Mouse (Mus musculus) yolk sac, embryonic 10.5 days (tissue): ENCODE results near the gene Col20a1.

Experiments
- DNase-seq: peaks from one replicate; pipeline ENCODE4 v3.0.0-alpha.2; 2017; ENCODE audit warnings: low spot score

The Col20a1 gene

GRCm38 (mm10) chr2:180986449-180986848, at the start of gene Col20a1:
Col20a1 (plus strand) TSS chr2:180986535.
- DNase-seq, result no peak

- no peak for DNase-seq
These were observed 46.1 kb upstream of the Col20a1 start for GRCm38 (mm10) chr2:180940187-180940586.

- no peak for DNase-seq
These were observed 44.5 kb upstream of the Col20a1 start for GRCm38 (mm10) chr2:180941869-180942268.

- DNase-seq, result no peak
These were observed 36.4 kb upstream of the Col20a1 start for GRCm38 (mm10) chr2:180949947-180950346.

- no peak for DNase-seq
These were observed 33.6 kb upstream of the Col20a1 start for GRCm38 (mm10) chr2:180952731-180953171.

- no peak for DNase-seq
These were observed 32.7 kb upstream of the Col20a1 start for GRCm38 (mm10) chr2:180953638-180954037.

- DNase-seq, result peak; percentile 76
These were observed 32.0 kb upstream of the Col20a1 start, which contains the start of gene Nkain4 for GRCm38 (mm10) chr2:180954061-180955047. Nkain4 (minus strand) TSS chr2:180954699.

GRCm38 (mm10) chr2:180959605-180960004, 26.7 kb upstream of the Col20a1 start:
- DNase-seq, result no peak

- DNase-seq, result no peak
These were observed 26.1 kb upstream of the Col20a1 start for GRCm38 (mm10) chr2:180960187-180960586.

- DNase-seq, result peak; percentile 87
These were observed 23.6 kb upstream of the Col20a1 start for GRCm38 (mm10) chr2:180962616-180963308.

GRCm38 (mm10) chr2:180963956-180964355, 22.4 kb upstream of the Col20a1 start:
- DNase-seq, result peak; percentile 82

GRCm38 (mm10) chr2:180966092-180966882, 20.0 kb upstream of the Col20a1 start:
- DNase-seq, result no peak

GRCm38 (mm10) chr2:180967010-180967763, 19.1 kb upstream of the Col20a1 start, which contains the start of gene Arfgap1:
Arfgap1 (plus strand) TSS chr2:180967225.
- peak; percentile 89 for DNase-seq

GRCm38 (mm10) chr2:180981133-180981532, 5.2 kb upstream of the Col20a1 start:
- DNase-seq, result peak; percentile 34

- no peak for DNase-seq
These were observed 700 bp upstream of the Col20a1 start for GRCm38 (mm10) chr2:180985635-180986034.

- no peak for DNase-seq
These were observed 666 bp downstream of the Col20a1 start for GRCm38 (mm10) chr2:180987001-180987400.

- DNase-seq, result no peak
These were observed 1.2 kb downstream of the Col20a1 start for GRCm38 (mm10) chr2:180987432-180988030.

- no peak for DNase-seq
These were observed 2.1 kb downstream of the Col20a1 start for GRCm38 (mm10) chr2:180988347-180988913.

GRCm38 (mm10) chr2:180988948-180989347, 2.6 kb downstream of the Col20a1 start:
- DNase-seq, result no peak

GRCm38 (mm10) chr2:180990347-180990746, 4.0 kb downstream of the Col20a1 start:
- no peak for DNase-seq
